Mouse (Mus musculus): Measurements from ENCODE around the gene Pla2g15. TPM values are rescaled to one million over a fixed set of nuclear protein-coding genes. Genes with fewer than 3 reads are reported as not detected.
A peak's percentile ranks its signal among the peaks of the same experiment; 100 is the strongest.
"Not testable (repeated sequence)": the region's sequence is repeated elsewhere in the genome, so short reads cannot be mapped to it uniquely, and the experiment has no call there.

Gene Pla2g15
- total and polyA plus RNA-seq, 3 experiments: 6.9 to 8.0 (median 7.0) TPM

GRCm38 (mm10) chr8:106198741-106199140 lies 48.5 kb downstream of the Pla2g15 start:
- peaks cover 71 to 90% of the 10 kb centered on the region in 2 experiments for H3K36me3 ChIP-seq (replicated peaks in 1 of 2; ENCODE audit: control insufficient read depth in 1 of 2, insufficient read depth in 1 of 2, low read length in 1 of 2)
- no peaks in the 10 kb centered on the region for H3K4me1 ChIP-seq (ENCODE audit: control insufficient read depth in 1 of 2, insufficient read depth in 2 of 2)
- dilution Hi-C loops (cut with MboI; ENCODE audit: extremely low pct_ligation_motif_present, extremely low pct_unique_long_range_greater_than_20kb, low sequenced_read_pairs) (no loop called here), in situ Hi-C loops (cut with MboI; ENCODE audit: low pct_ligation_motif_present, low pct_unique_long_range_greater_than_20kb, low sequenced_read_pairs) (no loop called here)
- TF ChIP-seq IRF4 (IDR thresholded peaks at IDR 0.05; ENCODE audit: low read depth, low read length) (peak; percentile 90), ZNF384 (IDR thresholded peaks at IDR 0.05; ENCODE audit: low read depth, low read length) (peak; percentile 44; the same call in 1 of the 2 replicates), ELF1 (IDR thresholded peaks at IDR 0.05; ENCODE audit: low read depth, low read length) (0 out of 2 replicates have a peak, but pooled peaks have one; percentile 20), KAT2A (IDR thresholded peaks at IDR 0.05; ENCODE audit: insufficient replicate concordance, low read length) (no peak), GABPA (IDR thresholded peaks at IDR 0.05; ENCODE audit: insufficient replicate concordance, low read depth, low read length) (no peak), SMC3 (IDR thresholded peaks at IDR 0.05; ENCODE audit: low read depth, low read length) (peak; percentile 76), UBTF (IDR thresholded peaks at IDR 0.05; ENCODE audit: low read depth, low read length) (no peak), POLR2AphosphoS2 (IDR thresholded peaks at IDR 0.05; ENCODE audit: low read depth, low read length) (0 out of 2 replicates have a peak, but pooled peaks have one; percentile 22), JUND (conservative IDR thresholded peaks at IDR 0.05; ENCODE audit: low read depth, low read length) (no peak), TCF12 (IDR thresholded peaks at IDR 0.05; ENCODE audit: low read depth, low read length) (no peak), RAD21 (IDR thresholded peaks at IDR 0.05; ENCODE audit: low read depth, low read length) (peak; percentile 82), USF2 (conservative IDR thresholded peaks at IDR 0.05; ENCODE audit: low read depth, low read length) (no peak), CTCF (conservative IDR thresholded peaks at IDR 0.05 in 1 of 2, IDR thresholded peaks at IDR 0.05 in 1 of 2; ENCODE audit: low read depth in 2 of 2, low read length in 2 of 2) (peak; percentile 40 to 86; a peak in 3 of 4 replicates), POLR2A (IDR thresholded peaks at IDR 0.05; ENCODE audit: low read depth, low read length) (0 out of 2 replicates have a peak, but pooled peaks have one; percentile 18), MYC (IDR thresholded peaks at IDR 0.05; ENCODE audit: low read depth, low read length) (0 out of 2 replicates have a peak, but pooled peaks have one; percentile 30), PAX5 (IDR thresholded peaks at IDR 0.05; ENCODE audit: low read length) (no peak), RCOR1 (conservative IDR thresholded peaks at IDR 0.05; ENCODE audit: low read depth, low read length) (no peak)
- no peak overlapping the region for H3K27ac ChIP-seq (ENCODE audit: insufficient read depth, low read depth)
- no peaks in the 10 kb centered on the region; the same call in 1 of the 2 replicates for H3K79me2 ChIP-seq (replicated peaks; ENCODE audit: control insufficient read depth, extremely low read depth, insufficient read depth, poor library complexity, severe bottlenecking)
- peak; percentile 71 for DNase-seq (ENCODE audit: extremely low read depth)
- H3K4me3 ChIP-seq (replicated peaks in 1 of 3; ENCODE audit: low read depth in 2 of 3, low read length in 2 of 3, poor library complexity in 1 of 3): no peak overlapping the region
- no peak overlapping the region for H3K9ac ChIP-seq (ENCODE audit: insufficient read depth, low read depth)
- H3K9me3 ChIP-seq (replicated peaks; ENCODE audit: low read length): no peaks in the 10 kb centered on the region
- H3K4me2 ChIP-seq (ENCODE audit: insufficient read depth, low read depth, poor library complexity, severe bottlenecking): no peak overlapping the region
- no peaks in the 10 kb centered on the region for H3K27me3 ChIP-seq (replicated peaks)

GRCm38 (mm10) chr8:106199596-106199995 lies 49.4 kb downstream of the Pla2g15 start:
- 0 out of 2 replicates have a peak, but pooled peaks have one; percentile 15 for TF ChIP-seq POLR2A (IDR thresholded peaks at IDR 0.05; ENCODE audit: low read depth, low read length)
- peaks cover 68 to 89% of the 10 kb centered on the region in 2 experiments for H3K36me3 ChIP-seq (replicated peaks in 1 of 2; ENCODE audit: control insufficient read depth in 1 of 2, insufficient read depth in 1 of 2, low read length in 1 of 2)
- in situ Hi-C loops (cut with MboI; ENCODE audit: low pct_ligation_motif_present, low pct_unique_long_range_greater_than_20kb, low sequenced_read_pairs); H3K27me3 ChIP-seq (replicated peaks); DNase-seq (ENCODE audit: extremely low read depth); H3K4me2 ChIP-seq (ENCODE audit: insufficient read depth, low read depth, poor library complexity, severe bottlenecking); H3K4me1 ChIP-seq (ENCODE audit: control insufficient read depth in 1 of 2, insufficient read depth in 2 of 2); H3K79me2 ChIP-seq (replicated peaks; ENCODE audit: control insufficient read depth, extremely low read depth, insufficient read depth, poor library complexity, severe bottlenecking); H3K9me3 ChIP-seq (replicated peaks; ENCODE audit: low read length); H3K4me3 ChIP-seq (replicated peaks in 1 of 3; ENCODE audit: low read depth in 2 of 3, low read length in 2 of 3, poor library complexity in 1 of 3); H3K27ac ChIP-seq (ENCODE audit: insufficient read depth, low read depth); H3K9ac ChIP-seq (ENCODE audit: insufficient read depth, low read depth); dilution Hi-C loops (cut with MboI; ENCODE audit: extremely low pct_ligation_motif_present, extremely low pct_unique_long_range_greater_than_20kb, low sequenced_read_pairs): not testable (repeated sequence)
